ENCODE assay signal across 10 mouse cellular contexts in the genomic region with DNA sequence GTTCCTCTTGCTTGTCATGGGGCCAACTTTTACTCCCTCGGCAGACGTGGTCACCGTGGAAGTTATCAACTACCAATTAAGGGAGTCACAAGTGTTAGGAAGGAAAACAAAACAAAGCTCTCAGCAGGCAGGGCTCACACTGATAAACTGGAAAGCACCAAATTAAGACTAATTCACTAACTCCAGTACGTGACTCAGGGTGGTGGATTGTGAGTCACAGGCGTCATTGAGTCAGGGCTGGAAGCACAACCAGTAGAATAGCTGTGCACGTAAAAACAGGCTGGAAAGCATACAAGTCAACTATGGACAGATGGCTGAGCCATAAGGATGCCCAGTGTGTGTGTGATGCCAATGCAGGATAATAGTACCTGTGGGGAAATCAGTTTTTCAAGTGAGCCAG.
DNase-seq lines count a peak whose midpoint lies in the region; ATAC-seq and TF ChIP-seq lines count a peak whose summit lies in the region.
"Had no signal": no experiment of that assay in that cellular context is flagged by ENCODE, and none has a peak within 500 bp of the region (broad histone marks: within the 10 kb centered on the region; RNA-seq: fewer than 3 reads in every experiment).

No protein-coding gene starts in this region.

- peak; percentile 44; the same call in 1 of the 2 replicates for ATAC-seq in embryonic facial prominence, embryonic 14.5 days (ENCODE audit: low read depth)
- ATAC-seq in lung, postnatal 0 days: no peak

- H3K9ac ChIP-seq in embryonic facial prominence, embryonic 14.5 days (ENCODE audit: low read depth, low read length): no peak overlapping the region
- H3K9ac ChIP-seq in lung, postnatal 0 days (replicated peaks; ENCODE audit: low read depth): no peak overlapping the region

- 67% methylated on average over 6 of the region's 6 CpGs for WGBS in embryonic facial prominence, embryonic 14.5 days
- 68% methylated on average over 6 of the region's 6 CpGs for WGBS in embryonic facial prominence, embryonic 10.5 days
- WGBS in lung, postnatal 0 days: 28% methylated on average over 6 of the region's 6 CpGs
- 37% methylated on average over 6 of the region's 6 CpGs for WGBS in lung, adult 2 months

- no peak for TF ChIP-seq CTCF in lung, postnatal 0 days (IDR thresholded peaks at IDR 0.05)
- no peak for TF ChIP-seq CTCF in lung, adult 2 months (IDR thresholded peaks at IDR 0.05; ENCODE audit: insufficient read depth, low read length)

- no peak overlapping the region for H3K27ac ChIP-seq in embryonic facial prominence, embryonic 14.5 days (replicated peaks; ENCODE audit: low read depth, low read length)
- H3K27ac ChIP-seq in embryonic facial prominence, embryonic 10.5 days (replicated peaks): no peak overlapping the region
- no peak overlapping the region for H3K27ac ChIP-seq in lung, postnatal 0 days (ENCODE audit: low read length)
- H3K27ac ChIP-seq: kidney, postnatal 0 days had no signal

- no peak overlapping the region for H3K4me3 ChIP-seq in embryonic facial prominence, embryonic 14.5 days (ENCODE audit: low read depth, low read length)
- no peak overlapping the region for H3K4me3 ChIP-seq in embryonic facial prominence, embryonic 10.5 days
- H3K4me3 ChIP-seq in lung, postnatal 0 days (ENCODE audit: low read depth, low read length): no peak overlapping the region
- H3K4me3 ChIP-seq in lung, adult 2 months (replicated peaks; ENCODE audit: extremely low read depth, low read depth, low read length): no peak overlapping the region

- no peak for DNase-seq in embryonic facial prominence, embryonic 14.5 days (ENCODE audit: low spot score)
- DNase-seq in embryonic facial prominence, embryonic 10.5 days (ENCODE audit: low spot score): no peak
- DNase-seq in lung, postnatal 0 days (ENCODE audit: low spot score): peak; percentile 11
- no peak for DNase-seq in lung, adult 2 months
- DNase-seq in cerebellum, postnatal 36 days: peak; percentile 70 to 80
- DNase-seq in left cerebral cortex, postnatal 25 days (ENCODE audit: low spot score in 2 of 2): peak; percentile 5 to 53
- DNase-seq in embryo, embryonic 10 days (ENCODE audit: low spot score): no peak
- no peak for DNase-seq in kidney, postnatal 14 days
- DNase-seq: lung, postnatal 10 days had no signal

- H3K27me3 ChIP-seq in embryonic facial prominence, embryonic 14.5 days (replicated peaks; ENCODE audit: control insufficient read depth, insufficient read depth, low read length): no peaks in the 10 kb centered on the region
- H3K27me3 ChIP-seq in embryonic facial prominence, embryonic 10.5 days (replicated peaks; ENCODE audit: low read depth, poor library complexity, severe bottlenecking): no peaks in the 10 kb centered on the region
- H3K27me3 ChIP-seq in lung, postnatal 0 days (replicated peaks; ENCODE audit: insufficient read depth, low read length): no peaks in the 10 kb centered on the region

- TF ChIP-seq POLR2A in lung, adult 2 months (IDR thresholded peaks at IDR 0.05; ENCODE audit: borderline replicate concordance, extremely low read depth, low read depth, low read length): no peak

- TF ChIP-seq EP300 in lung, postnatal 0 days (IDR thresholded peaks at IDR 0.05): no peak

- no peaks in the 10 kb centered on the region for H3K36me3 ChIP-seq in embryonic facial prominence, embryonic 14.5 days (ENCODE audit: control insufficient read depth, insufficient read depth, low read length)
- no peaks in the 10 kb centered on the region for H3K36me3 ChIP-seq in embryonic facial prominence, embryonic 10.5 days (replicated peaks)
- H3K36me3 ChIP-seq in lung, postnatal 0 days (ENCODE audit: insufficient read depth, low read length): no peaks in the 10 kb centered on the region

- H3K9me3 ChIP-seq in embryonic facial prominence, embryonic 14.5 days (ENCODE audit: control insufficient read depth, low read length): no peaks in the 10 kb centered on the region
- H3K9me3 ChIP-seq in embryonic facial prominence, embryonic 10.5 days: no peaks in the 10 kb centered on the region
- H3K9me3 ChIP-seq in lung, postnatal 0 days (ENCODE audit: low read length): no peaks in the 10 kb centered on the region

- no peak overlapping the region for H3K4me2 ChIP-seq in embryonic facial prominence, embryonic 14.5 days (ENCODE audit: low read depth, low read length)
- no peak overlapping the region for H3K4me2 ChIP-seq in lung, postnatal 0 days (replicated peaks; ENCODE audit: low read depth, low read length)

- intact Hi-C loops in left cerebral cortex, postnatal 25 days (cut with DNase I): no loop called here

- no peaks in the 10 kb centered on the region for H3K4me1 ChIP-seq in embryonic facial prominence, embryonic 14.5 days (ENCODE audit: control insufficient read depth, insufficient read depth, low read length)
- no peaks in the 10 kb centered on the region; the same call in 1 of the 2 replicates for H3K4me1 ChIP-seq in embryonic facial prominence, embryonic 10.5 days
- H3K4me1 ChIP-seq in lung, postnatal 0 days (ENCODE audit: insufficient read depth, low read depth, low read length): no peaks in the 10 kb centered on the region
- no peaks in the 10 kb centered on the region for H3K4me1 ChIP-seq in lung, adult 2 months (ENCODE audit: control insufficient read depth, insufficient read depth, low read length)

Comparison
In these comparisons a context has a peak if more than half of its experiments do, and no peak if none do; other contexts are left out.
1. DNase-seq: peak in lung, postnatal 0 days (single experiment), cerebellum, postnatal 36 days (2 of 2) and left cerebral cortex, postnatal 25 days (2 of 2); none in embryonic facial prominence, embryonic 14.5 days (single experiment), embryonic facial prominence, embryonic 10.5 days (single experiment), lung, adult 2 months (single experiment), embryo, embryonic 10 days (single experiment) and kidney, postnatal 14 days (single experiment).